Mouse (Mus musculus) lung, adult 2 months (tissue): Measurements from ENCODE around the gene Olfr31.

Experiments used
- CTCF ChIP-seq: fragments of 200-500 bp; IDR thresholded peaks from 2 replicates; pipeline ENCODE4 v1.5.1; 2011; ENCODE audit warnings: mild to moderate bottlenecking, low read length, control low read depth; ENCODE audit not compliant: insufficient read depth
- POLR2A ChIP-seq: fragments of 200-500 bp; IDR thresholded peaks from 2 replicates; pipeline ENCODE4 v1.6.1; 2011; ENCODE audit warnings: low read depth, mild to moderate bottlenecking, control low read depth, low read length, borderline replicate concordance; ENCODE audit errors: extremely low read depth

DNA sequence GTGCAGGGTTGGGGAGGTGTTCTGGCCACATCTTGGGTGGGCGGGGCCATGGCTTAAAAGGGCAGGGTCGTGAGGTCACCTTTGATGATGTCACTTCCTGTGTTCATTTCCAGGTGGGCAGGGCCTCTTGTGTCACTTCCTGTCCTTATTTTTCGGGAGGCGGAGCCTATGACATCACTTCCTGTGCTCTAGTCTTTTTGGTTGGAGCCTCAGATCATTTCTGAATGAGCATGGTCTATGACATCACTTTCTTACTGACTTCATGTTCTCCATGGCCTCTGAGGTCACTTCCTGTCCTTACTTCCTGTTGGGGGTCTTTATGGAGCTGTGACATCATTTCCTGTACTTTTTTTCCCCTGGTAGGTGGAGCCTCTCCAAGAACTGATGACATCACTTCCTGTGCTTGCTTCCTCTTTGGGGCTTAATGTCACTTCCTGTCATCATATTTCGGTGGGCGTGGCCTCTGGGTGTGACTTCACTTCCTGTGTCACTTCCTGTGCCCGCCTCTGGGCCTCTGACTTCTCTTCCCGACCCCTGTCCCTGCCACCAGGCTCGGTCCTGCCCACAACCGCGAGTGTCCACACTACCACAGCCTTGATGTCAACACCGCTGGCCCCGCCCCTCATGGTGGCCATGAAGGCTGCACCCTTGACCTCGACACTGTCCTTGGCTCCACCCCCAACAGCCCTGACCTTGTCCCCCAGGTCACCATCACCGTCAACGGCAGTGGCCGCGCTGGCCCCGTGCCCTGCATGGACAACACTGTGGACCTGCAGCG lies 27.0 kb downstream of the Olfr31 start:
- no peak for TF ChIP-seq POLR2A
- TF ChIP-seq CTCF = no peak
